Mouse (Mus musculus) kidney, adult 2 months (tissue): Measurements from ENCODE around the gene Enthd1.

Experiments used
- CTCF ChIP-seq: fragments of 200-500 bp; conservative IDR thresholded peaks from 2 replicates; pipeline ENCODE4 v1.5.1; 2011; ENCODE audit warnings: low read depth, mild to moderate bottlenecking, control low read depth, low read length, moderate library complexity, mixed read lengths; ENCODE audit not compliant: insufficient read depth, insufficient read length
- POLR2A ChIP-seq: fragments of 200-500 bp; IDR thresholded peaks from one replicate; pipeline ENCODE4 v1.6.1; 2011; ENCODE audit warnings: low read depth, low read length, control low read depth

- TF ChIP-seq POLR2A (no peak), CTCF (no peak)
Observed at GRCm38 (mm10) chr15:80532281-80533072, 32.5 kb downstream of the Enthd1 start.
